Mouse (Mus musculus): ENCODE measurements around the gene Macrod2. TPM values are rescaled to one million over a fixed set of nuclear protein-coding genes. Genes with fewer than 3 reads are reported as not detected.
A peak's percentile ranks its signal among the peaks of the same experiment; 100 is the strongest.

Gene Macrod2
- total and polyA plus RNA-seq, 2 experiments from 2014 or later: 49.7 to 80.7 TPM

DNA sequence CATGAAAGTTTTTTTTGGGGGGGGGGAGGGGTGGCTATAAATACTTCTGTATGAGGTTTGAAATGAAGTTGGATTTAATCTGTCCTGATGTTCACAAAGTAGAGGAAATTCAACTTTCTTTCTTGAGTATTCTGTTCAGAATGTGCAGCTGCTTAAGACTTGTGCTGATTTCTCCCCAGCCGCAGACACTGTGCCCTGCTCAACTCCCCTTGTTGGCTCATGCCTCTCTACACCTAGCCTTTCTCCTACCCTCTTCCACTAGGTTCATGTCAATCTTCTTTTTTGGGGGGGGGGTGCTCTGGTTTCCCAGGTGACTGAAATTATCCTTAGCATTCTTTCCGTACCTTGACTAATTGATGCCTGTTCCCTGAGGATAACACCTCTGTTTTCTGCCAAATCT is 258.9 kb downstream of the Macrod2 start:
- no peaks in the 10 kb centered on the region for H3K36me3 ChIP-seq (ENCODE audit: insufficient read depth)
- DNase-seq (no peak), ATAC-seq (0 out of 2 replicates have a peak, but pooled peaks have one; percentile 25)
- 25% methylated on average over 2 of the region's 2 CpGs for WGBS
- no peaks in the 10 kb centered on the region for H3K9me3 ChIP-seq (ENCODE audit: low read length)
- no peak overlapping the region for H3K4me3 ChIP-seq (ENCODE audit: low read depth, low read length)
- no peak overlapping the region for H3K4me2 ChIP-seq (ENCODE audit: low read depth)
- no peaks in the 10 kb centered on the region for H3K4me1 ChIP-seq (ENCODE audit: insufficient read depth)
- no peaks in the 10 kb centered on the region for H3K27me3 ChIP-seq (ENCODE audit: insufficient read depth, low read length)
- no peak for TF ChIP-seq CTCF (IDR thresholded peaks at IDR 0.05; ENCODE audit: low read depth)
- H3K9ac ChIP-seq: no peak overlapping the region
- H3K27ac ChIP-seq (ENCODE audit: low read depth, low read length): no peak overlapping the region

DNA sequence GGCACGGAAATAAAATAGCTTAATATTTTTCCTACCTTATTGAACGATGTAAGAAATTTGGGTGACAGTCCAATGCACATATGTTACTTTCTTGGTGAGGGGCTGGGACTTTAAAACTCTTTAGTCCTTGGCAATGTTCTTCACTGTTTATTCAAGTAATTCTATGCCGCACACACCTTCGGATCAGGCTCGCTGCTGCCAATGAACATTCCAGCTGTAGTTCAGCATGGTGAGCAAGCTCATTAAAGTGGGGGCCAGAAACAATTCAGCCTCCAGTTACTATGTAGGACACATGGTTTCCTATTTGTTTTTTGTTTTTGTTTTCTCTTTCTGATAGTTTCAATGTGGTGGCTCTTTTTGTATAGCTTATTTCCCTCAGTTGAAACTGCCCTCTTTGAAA is 267.6 kb downstream of the Macrod2 start:
- Histone ChIP-seq H3K4me3 (ENCODE audit: low read depth, low read length) (no peak overlapping the region), H3K9me3 (ENCODE audit: low read length) (no peaks in the 10 kb centered on the region), H3K9ac (no peak overlapping the region), H3K4me2 (ENCODE audit: low read depth) (no peak overlapping the region), H3K4me1 (ENCODE audit: insufficient read depth) (peaks cover 9% of the 10 kb centered on the region), H3K27me3 (ENCODE audit: insufficient read depth, low read length) (no peaks in the 10 kb centered on the region), H3K27ac (ENCODE audit: low read depth, low read length) (no peak overlapping the region), H3K36me3 (ENCODE audit: insufficient read depth) (peaks cover 20% of the 10 kb centered on the region)
- ATAC-seq (no peak), DNase-seq (no peak)
- no peak for TF ChIP-seq CTCF (IDR thresholded peaks at IDR 0.05; ENCODE audit: low read depth)
- 57% methylated on average over 5 of the region's 5 CpGs for WGBS

DNA sequence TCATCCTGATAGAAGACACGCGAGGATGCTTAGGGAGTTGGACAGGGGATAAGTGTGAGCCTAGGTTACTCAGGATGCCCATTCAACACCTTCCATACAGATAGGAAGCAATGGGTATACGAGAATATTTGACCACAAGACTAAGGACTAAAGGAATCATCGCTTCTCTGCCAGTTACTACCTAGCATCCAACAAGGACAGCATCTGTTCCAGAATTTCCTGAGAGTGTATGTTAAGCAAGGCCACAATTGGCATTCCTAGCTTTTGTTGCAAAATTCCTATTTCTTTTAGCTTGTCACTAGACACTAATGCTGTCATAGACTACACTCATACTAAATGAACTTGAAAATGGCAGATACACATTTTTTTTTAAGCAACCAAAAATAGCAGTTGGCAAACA is 269.3 kb downstream of the Macrod2 start:
- no peak overlapping the region for H3K27ac ChIP-seq (ENCODE audit: low read depth, low read length)
- H3K4me2 ChIP-seq (ENCODE audit: low read depth): no peak overlapping the region
- no peaks in the 10 kb centered on the region for H3K27me3 ChIP-seq (ENCODE audit: insufficient read depth, low read length)
- ATAC-seq (no peak), DNase-seq (no peak)
- H3K9me3 ChIP-seq (ENCODE audit: low read length): no peaks in the 10 kb centered on the region
- peaks cover 20% of the 10 kb centered on the region for H3K36me3 ChIP-seq (ENCODE audit: insufficient read depth)
- no peak overlapping the region for H3K4me3 ChIP-seq (ENCODE audit: low read depth, low read length)
- peaks cover 11% of the 10 kb centered on the region for H3K4me1 ChIP-seq (ENCODE audit: insufficient read depth)
- 79% methylated on average over 4 of the region's 4 CpGs for WGBS
- no peak for TF ChIP-seq CTCF (IDR thresholded peaks at IDR 0.05; ENCODE audit: low read depth)
- no peak overlapping the region for H3K9ac ChIP-seq

DNA sequence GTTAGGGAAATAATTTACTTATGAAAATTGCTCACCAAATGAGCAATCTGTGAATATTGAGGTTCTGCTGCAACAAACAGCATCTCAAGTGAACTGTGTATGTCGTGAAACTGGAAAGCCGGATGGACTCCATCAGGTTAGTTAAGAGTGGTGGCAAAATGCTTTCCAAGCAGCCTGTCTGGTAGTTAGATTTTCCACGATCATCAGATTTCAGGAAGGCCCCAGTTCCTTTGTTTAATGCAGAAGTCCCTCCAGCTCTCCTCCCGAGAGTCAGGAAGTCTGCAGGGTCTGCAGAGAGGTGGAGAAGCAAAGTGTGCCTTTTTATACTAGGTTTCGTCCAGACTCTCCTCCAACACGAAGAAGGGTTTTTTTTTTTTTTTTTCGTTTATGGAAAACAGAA is 271.7 kb downstream of the Macrod2 start:
- H3K4me1 ChIP-seq (ENCODE audit: insufficient read depth): peaks cover 11% of the 10 kb centered on the region
- H3K4me3 ChIP-seq (ENCODE audit: low read depth, low read length): peak overlapping the region; percentile 61
- H3K36me3 ChIP-seq (ENCODE audit: insufficient read depth): no peaks in the 10 kb centered on the region
- H3K27me3 ChIP-seq (ENCODE audit: insufficient read depth, low read length): no peaks in the 10 kb centered on the region
- peak overlapping the region; percentile 61 for H3K4me2 ChIP-seq (ENCODE audit: low read depth)
- WGBS: 24% methylated on average over 7 of the region's 7 CpGs
- H3K27ac ChIP-seq (ENCODE audit: low read depth, low read length): peak overlapping the region; percentile 24; the same call in 1 of the 2 replicates
- DNase-seq (peak; percentile 29), ATAC-seq (no peak)
- H3K9me3 ChIP-seq (ENCODE audit: low read length): no peaks in the 10 kb centered on the region
- TF ChIP-seq CTCF (IDR thresholded peaks at IDR 0.05; ENCODE audit: low read depth): no peak
- peak overlapping the region; percentile 52; the same call in 1 of the 2 replicates for H3K9ac ChIP-seq

DNA sequence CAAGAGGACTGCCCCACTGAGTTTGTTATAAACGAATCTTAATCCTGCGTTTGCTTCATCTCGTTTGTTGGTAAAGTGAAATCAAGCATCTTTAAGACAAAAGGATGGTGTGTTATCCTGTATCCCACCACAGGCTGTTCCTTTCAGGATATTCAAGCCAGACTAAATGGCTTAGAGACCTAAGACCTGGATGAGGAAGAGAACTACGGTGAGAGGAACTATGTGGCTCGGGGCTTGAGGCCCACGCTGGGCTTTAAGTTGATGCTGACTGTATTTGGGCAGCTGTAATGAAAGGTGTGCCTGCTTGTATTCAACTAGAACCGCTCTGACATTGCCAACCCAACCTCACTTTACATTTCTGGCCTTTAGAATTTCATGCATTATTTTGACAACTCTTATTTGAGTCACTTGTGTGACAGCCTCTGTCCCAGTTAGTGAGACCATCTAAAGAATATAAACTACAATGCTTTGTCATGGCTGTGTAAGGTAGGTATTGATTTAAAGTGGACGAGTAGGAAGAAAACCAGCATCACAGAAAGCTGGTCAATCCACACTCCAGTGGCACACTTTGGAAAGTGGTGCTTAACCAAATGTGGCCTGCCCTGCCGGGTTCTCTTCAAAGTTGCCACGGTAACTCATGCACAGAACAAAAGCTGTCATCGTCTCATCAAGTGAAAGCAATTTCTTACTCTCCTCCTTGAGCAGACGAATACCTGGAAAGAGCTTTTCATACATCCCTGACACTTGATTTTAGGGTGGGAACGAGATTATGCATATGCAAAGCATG is 272.3 kb downstream of the Macrod2 start:
- peak overlapping the region; percentile 52 for H3K9ac ChIP-seq
- peak overlapping the region; percentile 24; the same call in 1 of the 2 replicates for H3K27ac ChIP-seq (ENCODE audit: low read depth, low read length)
- H3K4me2 ChIP-seq (ENCODE audit: low read depth): peak overlapping the region; percentile 61
- no peaks in the 10 kb centered on the region for H3K36me3 ChIP-seq (ENCODE audit: insufficient read depth)
- H3K9me3 ChIP-seq (ENCODE audit: low read length): no peaks in the 10 kb centered on the region
- no peak for TF ChIP-seq CTCF (IDR thresholded peaks at IDR 0.05; ENCODE audit: low read depth)
- DNase-seq (peak; percentile 53), ATAC-seq (no peak)
- peaks cover 11% of the 10 kb centered on the region for H3K4me1 ChIP-seq (ENCODE audit: insufficient read depth)
- no peaks in the 10 kb centered on the region for H3K27me3 ChIP-seq (ENCODE audit: insufficient read depth, low read length)
- peak overlapping the region; percentile 61 for H3K4me3 ChIP-seq (ENCODE audit: low read depth, low read length)
- 14% methylated on average over 13 of the region's 13 CpGs for WGBS

DNA sequence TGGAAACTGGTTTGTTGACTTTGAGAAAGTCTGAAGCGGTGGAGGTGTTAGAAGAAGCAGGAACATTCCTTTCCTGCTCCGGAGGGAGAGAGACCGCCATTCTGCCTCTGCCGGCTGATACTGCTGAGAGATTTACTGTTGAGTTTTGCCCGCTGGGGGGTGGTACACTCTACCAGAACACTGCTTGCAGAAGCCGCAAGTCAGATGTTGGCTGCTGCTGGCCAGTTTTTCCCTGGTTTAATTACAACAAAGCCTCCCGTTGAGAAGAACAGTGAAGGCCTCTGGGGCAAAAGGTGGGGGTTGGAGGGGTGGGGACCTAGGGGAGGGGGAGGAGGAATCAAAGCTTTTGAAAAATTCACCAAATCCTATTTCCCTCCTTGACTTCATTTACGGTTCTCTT is 273.2 kb downstream of the Macrod2 start:
- H3K4me1 ChIP-seq (ENCODE audit: insufficient read depth): peaks cover 11% of the 10 kb centered on the region
- DNase-seq (peak; percentile 89), ATAC-seq (peak; percentile 75)
- H3K4me2 ChIP-seq (ENCODE audit: low read depth): peak overlapping the region; percentile 61
- peak; percentile 84 for TF ChIP-seq CTCF (IDR thresholded peaks at IDR 0.05; ENCODE audit: low read depth)
- peak overlapping the region; percentile 61 for H3K4me3 ChIP-seq (ENCODE audit: low read depth, low read length)
- H3K9ac ChIP-seq: peak overlapping the region; percentile 52
- no peaks in the 10 kb centered on the region for H3K27me3 ChIP-seq (ENCODE audit: insufficient read depth, low read length)
- no peaks in the 10 kb centered on the region for H3K36me3 ChIP-seq (ENCODE audit: insufficient read depth)
- peak overlapping the region; percentile 11 for H3K27ac ChIP-seq (ENCODE audit: low read depth, low read length)
- 3% methylated on average over 8 of the region's 8 CpGs for WGBS
- no peaks in the 10 kb centered on the region for H3K9me3 ChIP-seq (ENCODE audit: low read length)

DNA sequence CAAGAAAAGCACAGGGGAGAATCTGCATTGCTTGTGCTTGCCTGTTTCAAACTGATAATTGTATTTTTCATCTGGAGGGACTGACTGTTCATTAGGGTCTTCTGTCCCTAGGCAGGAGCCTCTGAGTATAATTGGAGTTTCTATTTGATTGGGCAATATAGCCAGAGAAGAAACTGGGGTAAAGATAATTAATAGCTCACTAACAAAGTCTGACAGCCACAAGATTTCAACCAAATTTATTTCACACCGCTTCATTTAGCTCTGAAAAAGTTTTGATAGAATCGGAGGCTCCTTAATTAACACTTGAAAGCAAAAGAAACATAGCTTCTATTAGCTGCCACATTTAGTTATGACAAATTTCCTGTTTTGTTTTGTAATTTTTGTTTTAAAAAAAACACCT is 274.0 kb downstream of the Macrod2 start:
- ATAC-seq: no peak
- 15% methylated on average over 2 of the region's 2 CpGs for WGBS

More for the DNA sequence above, 274.0 kb downstream of the Macrod2 start:
- Histone ChIP-seq H3K9ac (peak overlapping the region; percentile 52), H3K9me3 (ENCODE audit: low read length) (no peaks in the 10 kb centered on the region), H3K4me3 (ENCODE audit: low read depth, low read length) (peak overlapping the region; percentile 61), H3K27me3 (ENCODE audit: insufficient read depth, low read length) (no peaks in the 10 kb centered on the region), H3K4me1 (ENCODE audit: insufficient read depth) (peaks cover 11% of the 10 kb centered on the region), H3K36me3 (ENCODE audit: insufficient read depth) (no peaks in the 10 kb centered on the region), H3K4me2 (ENCODE audit: low read depth) (peak overlapping the region; percentile 61), H3K27ac (ENCODE audit: low read depth, low read length) (peak overlapping the region; percentile 11)
- peak; percentile 26 for DNase-seq
- no peak for TF ChIP-seq CTCF (IDR thresholded peaks at IDR 0.05; ENCODE audit: low read depth)

All from forebrain, postnatal 0 days (tissue).